Mouse (Mus musculus) megakaryocyte, embryonic 14.5 days (primary cell): ENCODE data around the gene Siglece.

Source experiments
- FLI1 ChIP-seq: IDR thresholded peaks from 2 replicates; pipeline ENCODE4 v1.6.1; 2012; ENCODE audit warnings: low read length, inconsistent platforms, mixed read lengths
- GATA1 ChIP-seq: IDR thresholded peaks from 3 replicates; pipeline ENCODE4 v1.6.1; 2012; ENCODE audit warnings: mixed read lengths, low read length, inconsistent platforms, borderline replicate concordance

DNA sequence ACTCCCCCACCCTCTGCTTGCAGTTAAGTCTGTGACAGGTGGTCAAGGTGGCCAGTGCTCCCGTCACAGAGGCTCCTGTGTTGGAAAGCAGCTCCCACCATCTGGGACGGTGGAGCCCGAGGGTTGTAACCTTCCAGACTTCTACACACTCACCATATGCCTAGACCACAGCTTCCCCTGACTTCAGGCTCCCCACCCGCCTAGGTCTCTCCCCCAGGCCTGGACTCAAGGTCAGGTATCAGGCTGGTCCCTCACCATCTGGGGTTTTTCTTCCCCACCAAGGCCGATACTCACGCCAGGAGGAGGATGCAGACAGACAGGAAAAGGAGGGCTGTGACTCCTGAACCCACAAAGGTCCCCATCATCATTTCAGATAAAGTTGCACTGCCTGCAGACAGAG is 3.7 kb downstream of the Siglece start:
- TF ChIP-seq FLI1 (no peak), GATA1 (no peak)
